Mouse (Mus musculus): Measurements from ENCODE around the gene 2300003K06Rik. TPM values are rescaled to one million over a fixed set of nuclear protein-coding genes. Genes with fewer than 3 reads are reported as not detected.
"Not testable (repeated sequence)": the region's sequence is repeated elsewhere in the genome, so short reads cannot be mapped to it uniquely, and the experiment has no call there.

The 2300003K06Rik gene
- polyA plus RNA-seq (2012): not detected in 2 replicates

GRCm38 (mm10) chr11:99837966-99838365, at the start of gene 2300003K06Rik:
Gene 2300003K06Rik (minus strand): TSS chr11:99838066.
- TF ChIP-seq GATA1 (IDR thresholded peaks at IDR 0.05; ENCODE audit: low read length): no peak

GRCm38 (mm10) chr11:99878887-99879286, 41.0 kb upstream of the 2300003K06Rik start, which contains the start of gene Gm11567:
Gene Gm11567 (plus strand): TSS chr11:99879187.
- not testable (repeated sequence) for TF ChIP-seq GATA1 (IDR thresholded peaks at IDR 0.05; ENCODE audit: low read length)

GRCm38 (mm10) chr11:99873089-99873488, 35.2 kb upstream of the 2300003K06Rik start, which contains the start of gene Krtap9-1:
Gene Krtap9-1 (plus strand): TSS chr11:99873389.
- TF ChIP-seq GATA1 (IDR thresholded peaks at IDR 0.05; ENCODE audit: low read length): not testable (repeated sequence)

GRCm38 (mm10) chr11:99864176-99864575, 26.3 kb upstream of the 2300003K06Rik start, which contains the start of gene Gm11559:
Gene Gm11559 (plus strand): TSS chr11:99864476.
- not testable (repeated sequence) for TF ChIP-seq GATA1 (IDR thresholded peaks at IDR 0.05; ENCODE audit: low read length)

- TF ChIP-seq GATA1 (IDR thresholded peaks at IDR 0.05; ENCODE audit: low read length): no peak
Measured at GRCm38 (mm10) chr11:99858761-99859160, 20.9 kb upstream of the 2300003K06Rik start.

GRCm38 (mm10) chr11:99857617-99858016, 19.8 kb upstream of the 2300003K06Rik start, which contains the start of gene Gm11568:
Gene Gm11568 (plus strand): TSS chr11:99857917.
- TF ChIP-seq GATA1 (IDR thresholded peaks at IDR 0.05; ENCODE audit: low read length): no peak

- no peak for TF ChIP-seq GATA1 (IDR thresholded peaks at IDR 0.05; ENCODE audit: low read length)
Measured at GRCm38 (mm10) chr11:99854121-99854520, 16.3 kb upstream of the 2300003K06Rik start.

- no peak for TF ChIP-seq GATA1 (IDR thresholded peaks at IDR 0.05; ENCODE audit: low read length)
Measured at GRCm38 (mm10) chr11:99851508-99851907, 13.6 kb upstream of the 2300003K06Rik start, which contains the start of gene Krtap4-16. Gene Krtap4-16 (minus strand): TSS chr11:99851608.

GRCm38 (mm10) chr11:99846746-99847145, 8.9 kb upstream of the 2300003K06Rik start:
- TF ChIP-seq GATA1 (IDR thresholded peaks at IDR 0.05; ENCODE audit: low read length): no peak

GRCm38 (mm10) chr11:99842185-99842584, 4.3 kb upstream of the 2300003K06Rik start:
- TF ChIP-seq GATA1 (IDR thresholded peaks at IDR 0.05; ENCODE audit: low read length): no peak

GRCm38 (mm10) chr11:99815566-99815965, 22.3 kb downstream of the 2300003K06Rik start, which contains the start of gene Gm11564:
Gene Gm11564 (minus strand): TSS chr11:99815666.
- not testable (repeated sequence) for TF ChIP-seq GATA1 (IDR thresholded peaks at IDR 0.05; ENCODE audit: low read length)

- TF ChIP-seq GATA1 (IDR thresholded peaks at IDR 0.05; ENCODE audit: low read length): not testable (repeated sequence)
Measured at GRCm38 (mm10) chr11:99809792-99810191, 28.1 kb downstream of the 2300003K06Rik start, which contains the start of gene Krtap4-13. Gene Krtap4-13 (minus strand): TSS chr11:99809892.

- not testable (repeated sequence) for TF ChIP-seq GATA1 (IDR thresholded peaks at IDR 0.05; ENCODE audit: low read length)
Measured at GRCm38 (mm10) chr11:99804346-99804745, 33.5 kb downstream of the 2300003K06Rik start, which contains the start of gene Gm11554. Gene Gm11554 (minus strand): TSS chr11:99804446.

GRCm38 (mm10) chr11:99798832-99799231, 39.0 kb downstream of the 2300003K06Rik start, which contains the start of gene Gm11569:
Gene Gm11569 (minus strand): TSS chr11:99798932.
- not testable (repeated sequence) for TF ChIP-seq GATA1 (IDR thresholded peaks at IDR 0.05; ENCODE audit: low read length)

GRCm38 (mm10) chr11:99793367-99793766, 44.5 kb downstream of the 2300003K06Rik start, which contains the start of gene Gm11596:
Gene Gm11596 (minus strand): TSS chr11:99793467.
- TF ChIP-seq GATA1 (IDR thresholded peaks at IDR 0.05; ENCODE audit: low read length): no peak

Other genes with a start within 250 kb of the 2300003K06Rik start
- gene Krtap1-3, start 246.7 kb downstream of the 2300003K06Rik start, polyA plus RNA-seq (2012): not detected in 2 replicates
- gene Krtap9-3, start 240.0 kb downstream of the 2300003K06Rik start, polyA plus RNA-seq (2012): not detected in 2 replicates
- not detected in 2 replicates for gene Gm11938, start 234.8 kb downstream of the 2300003K06Rik start, polyA plus RNA-seq (2012)
- not detected in 2 replicates for gene Gm11937, start 227.9 kb downstream of the 2300003K06Rik start, polyA plus RNA-seq (2012)
- gene Krtap2-4, start 223.2 kb downstream of the 2300003K06Rik start, polyA plus RNA-seq (2012): not detected in 2 replicates
- not detected in 2 replicates for gene Gm11562, start 217.6 kb downstream of the 2300003K06Rik start, polyA plus RNA-seq (2012)
- not detected in 2 replicates for gene Krtap4-1, start 209.8 kb downstream of the 2300003K06Rik start, polyA plus RNA-seq (2012)
- gene Krtap4-2, start 203.0 kb downstream of the 2300003K06Rik start, polyA plus RNA-seq (2012): not detected in 2 replicates
- gene Krtap4-7, start 194.0 kb downstream of the 2300003K06Rik start, polyA plus RNA-seq (2012): not detected in 2 replicates
- gene Gm11555, start 187.8 kb downstream of the 2300003K06Rik start, polyA plus RNA-seq (2012): not detected in 2 replicates
- not detected in 2 replicates for gene Gm11563, start 179.1 kb downstream of the 2300003K06Rik start, polyA plus RNA-seq (2012)
- gene Krtap4-6, start 172.1 kb downstream of the 2300003K06Rik start, polyA plus RNA-seq (2012): not detected in 2 replicates
- gene Gm14190, start 147.3 kb downstream of the 2300003K06Rik start, polyA plus RNA-seq (2012): not detected in 2 replicates
- gene Gm14180, start 103.8 kb downstream of the 2300003K06Rik start, polyA plus RNA-seq (2012): not detected in 2 replicates
- gene Gm11595, start 65.2 kb downstream of the 2300003K06Rik start, polyA plus RNA-seq (2012): not detected in 2 replicates
- gene Krtap4-8, start 57.4 kb downstream of the 2300003K06Rik start, polyA plus RNA-seq (2012): not detected in 2 replicates
- gene Krtap4-9, start 52.9 kb downstream of the 2300003K06Rik start, polyA plus RNA-seq (2012): not detected in 2 replicates
- gene Gm11596, start 44.6 kb downstream of the 2300003K06Rik start, polyA plus RNA-seq (2012): not detected in 2 replicates
- not detected in 2 replicates for gene Gm11569, start 39.1 kb downstream of the 2300003K06Rik start, polyA plus RNA-seq (2012)
- gene Gm11554, start 33.6 kb downstream of the 2300003K06Rik start, polyA plus RNA-seq (2012): not detected in 2 replicates
- not detected in 2 replicates for gene Krtap4-13, start 28.2 kb downstream of the 2300003K06Rik start, polyA plus RNA-seq (2012)
- gene Gm11564, start 22.4 kb downstream of the 2300003K06Rik start, polyA plus RNA-seq (2012): not detected in 2 replicates
- not detected in 2 replicates for gene Krtap4-16, start 13.5 kb upstream of the 2300003K06Rik start, polyA plus RNA-seq (2012)
- gene Gm11568, start 19.9 kb upstream of the 2300003K06Rik start, polyA plus RNA-seq (2012): not detected in 2 replicates
- not detected in 2 replicates for gene Gm11559, start 26.4 kb upstream of the 2300003K06Rik start, polyA plus RNA-seq (2012)
- not detected in 2 replicates for gene Krtap9-1, start 35.3 kb upstream of the 2300003K06Rik start, polyA plus RNA-seq (2012)
- not detected in 2 replicates for gene Gm11567, start 41.1 kb upstream of the 2300003K06Rik start, polyA plus RNA-seq (2012)
- not detected in 2 replicates for gene Krtap31-1, start 69.9 kb upstream of the 2300003K06Rik start, polyA plus RNA-seq (2012)
- gene Gm11565, start 76.7 kb upstream of the 2300003K06Rik start, polyA plus RNA-seq (2012): not detected in 2 replicates
- gene Krtap31-2, start 98.2 kb upstream of the 2300003K06Rik start, polyA plus RNA-seq (2012): not detected in 2 replicates
- gene Krtap9-5, start 110.4 kb upstream of the 2300003K06Rik start, polyA plus RNA-seq (2012): not detected in 2 replicates
- gene Krtap29-1, start 141.0 kb upstream of the 2300003K06Rik start, polyA plus RNA-seq (2012): not detected in 2 replicates
- not detected in 2 replicates for gene Krtap16-1, start 148.5 kb upstream of the 2300003K06Rik start, polyA plus RNA-seq (2012)
- not detected in 2 replicates for gene Krtap17-1, start 155.9 kb upstream of the 2300003K06Rik start, polyA plus RNA-seq (2012)
- not detected in 2 replicates for gene Krt33a, start 178.1 kb upstream of the 2300003K06Rik start, polyA plus RNA-seq (2012)
- not detected in 2 replicates for gene Krt33b, start 191.8 kb upstream of the 2300003K06Rik start, polyA plus RNA-seq (2012)
- not detected in 2 replicates for gene Krt34, start 203.5 kb upstream of the 2300003K06Rik start, polyA plus RNA-seq (2012)
- not detected in 2 replicates for gene Krt31, start 212.5 kb upstream of the 2300003K06Rik start, polyA plus RNA-seq (2012)

Data from G1E-ER4 (cell line).